Mouse (Mus musculus) spleen, embryonic (tissue): Measurements from ENCODE around the gene Vmn2r79.
"Not testable (repeated sequence)": the region's sequence is repeated elsewhere in the genome, so short reads cannot be mapped to it uniquely, and the experiment has no call there.

Experiments used
- CTCF ChIA-PET: fragments of 350-600 bp; sonication (Branson Sonifier 250); formaldehyde crosslinking; loops from one replicate; lab custom pipeline; 2022; lab: Charles Lee

Vmn2r79 gene

GRCm38 (mm10) chr7:86995815-86996214, at the start of gene Vmn2r79:
Vmn2r79 (plus strand) TSS chr7:86996115.
- CTCF ChIA-PET, result not testable (repeated sequence)

- CTCF ChIA-PET, result no interaction called here
Observed at GRCm38 (mm10) chr7:86994700-86995099, 1.2 kb upstream of the Vmn2r79 start.

- CTCF ChIA-PET, result not testable (repeated sequence)
Observed at GRCm38 (mm10) chr7:87026486-87026885, 30.6 kb downstream of the Vmn2r79 start.

GRCm38 (mm10) chr7:87063576-87063975, 67.7 kb downstream of the Vmn2r79 start:
- CTCF ChIA-PET, result no interaction called here
